Mouse (Mus musculus): ENCODE data around the gene Tmem203.

The Tmem203 gene

DNA sequence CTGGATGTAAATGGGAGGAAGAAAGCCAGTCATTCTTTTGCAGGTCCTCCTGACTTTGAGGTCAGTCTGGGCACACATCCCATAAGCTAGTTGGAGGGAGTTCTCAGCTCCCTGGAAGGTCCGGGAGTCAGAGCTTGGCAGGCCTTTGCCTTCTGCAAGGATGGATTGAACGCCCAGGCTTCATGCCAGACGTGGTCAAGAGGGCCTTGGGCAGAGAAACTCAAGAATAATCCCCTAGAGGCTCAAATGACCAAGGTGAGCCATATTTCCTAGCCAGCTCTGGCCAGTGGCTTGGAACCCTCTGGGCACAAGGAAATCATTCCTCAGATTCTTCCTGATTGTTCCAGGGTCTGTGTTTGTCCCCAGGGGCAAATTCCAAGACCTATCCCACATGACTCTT, 9.6 kb downstream of the Tmem203 start:
- peak; percentile 87 for DNase-seq

DNA sequence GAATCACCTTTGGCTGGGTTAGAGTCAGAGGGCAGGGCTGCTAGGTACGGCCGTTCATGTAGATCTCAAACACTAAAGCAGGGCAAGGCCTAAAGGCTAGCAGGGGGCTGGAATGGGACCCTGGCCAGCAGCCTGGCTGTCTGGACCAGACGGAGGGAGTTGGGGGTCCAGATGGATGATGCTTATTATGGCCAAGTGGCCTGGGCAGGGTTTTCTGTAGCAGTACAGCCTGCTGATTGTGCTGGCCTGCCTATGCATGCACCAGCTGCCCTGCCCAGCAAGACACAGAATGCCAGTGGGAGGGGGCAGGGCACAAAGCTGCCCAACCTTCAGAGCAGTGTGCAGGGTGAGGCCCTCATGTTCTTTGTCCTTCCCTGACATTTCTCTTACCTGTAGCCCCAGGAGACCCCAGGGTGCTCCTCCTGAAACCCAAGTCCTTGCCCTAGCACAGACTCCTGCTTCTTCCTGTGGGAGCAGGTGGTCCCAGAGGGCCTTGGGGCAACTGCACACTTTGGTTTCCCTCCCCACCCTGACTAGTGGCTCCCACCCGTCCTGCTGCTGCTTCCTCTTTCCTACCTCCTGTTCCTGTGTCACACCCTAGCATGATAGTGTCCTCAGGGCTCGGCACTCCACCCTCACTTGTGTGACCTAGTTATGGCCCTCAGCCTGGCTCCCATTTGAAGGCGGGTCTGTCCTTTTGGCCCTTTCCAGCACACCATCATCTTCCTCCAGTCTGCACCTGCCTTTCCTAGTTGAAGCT, 10.8 kb downstream of the Tmem203 start:
- peak; percentile 96 for DNase-seq

DNA sequence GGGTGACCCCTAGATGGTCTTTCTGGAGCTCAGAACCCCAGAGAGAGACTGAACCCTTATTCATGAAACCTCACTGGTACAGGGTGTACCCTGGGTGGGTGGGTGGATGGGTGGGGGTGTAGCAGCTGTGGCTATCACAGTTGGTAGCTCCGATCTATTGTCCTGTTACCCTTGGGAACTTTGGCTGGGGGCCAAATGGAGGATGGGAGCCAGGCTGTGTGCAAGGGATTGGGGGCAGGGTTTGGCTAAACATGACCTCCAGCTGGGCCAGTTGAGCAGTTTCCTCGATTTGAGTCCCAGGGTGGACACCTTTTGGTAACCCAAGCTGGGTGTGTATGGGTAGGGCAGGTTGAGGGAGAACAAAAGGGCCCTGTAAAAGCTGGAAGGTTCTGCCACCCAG, 11.5 kb downstream of the Tmem203 start:
- peak; percentile 79 for DNase-seq

DNA sequence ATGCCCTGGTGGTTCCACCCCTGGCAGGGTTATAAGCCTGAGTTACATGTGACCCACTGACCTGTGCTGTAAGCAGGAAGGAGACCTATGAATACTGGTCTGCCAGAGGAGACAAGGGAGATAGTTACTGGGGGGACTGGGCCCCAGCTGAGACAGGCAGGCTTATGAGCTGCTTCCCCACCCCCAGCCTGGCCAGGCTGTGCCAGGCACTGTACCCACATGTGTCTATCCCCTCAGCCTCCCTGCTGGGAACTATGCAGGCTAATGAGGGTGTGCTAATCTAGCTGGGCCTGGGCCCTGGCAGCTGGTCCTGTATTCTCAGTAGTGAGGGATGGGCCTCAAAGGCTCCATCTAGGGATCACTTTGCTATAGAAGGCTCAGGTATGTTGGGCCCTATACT, 12.0 kb downstream of the Tmem203 start:
- DNase-seq: peak; percentile 55

DNA sequence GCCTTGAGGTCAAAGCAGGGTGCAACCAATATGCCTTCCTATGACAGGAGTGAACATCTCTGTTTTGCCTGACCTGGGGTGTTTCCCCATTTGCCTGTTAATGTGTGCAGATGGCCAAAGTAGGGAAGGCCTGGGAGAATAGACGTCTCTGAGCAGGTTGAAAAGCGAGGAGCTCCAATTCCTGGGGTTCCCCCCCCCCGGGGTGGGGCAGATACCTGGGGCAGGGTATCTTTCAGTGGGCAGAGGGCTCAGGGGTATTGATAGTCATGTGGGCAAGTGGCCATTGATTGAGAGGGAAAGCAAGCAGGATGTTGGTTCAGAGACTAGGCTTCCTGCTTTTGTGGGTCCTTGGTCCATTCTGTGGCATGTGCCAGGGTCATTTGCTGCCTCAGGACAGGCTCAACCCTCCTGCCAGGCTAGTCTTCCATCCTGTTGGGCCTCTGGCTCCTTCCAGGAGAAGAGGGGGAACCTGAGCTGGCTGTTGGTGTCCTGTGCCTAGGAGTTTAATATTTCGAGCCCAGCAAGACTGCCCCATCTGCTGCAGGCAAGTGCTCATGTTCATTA, 12.6 kb downstream of the Tmem203 start:
- no peak for DNase-seq

DNA sequence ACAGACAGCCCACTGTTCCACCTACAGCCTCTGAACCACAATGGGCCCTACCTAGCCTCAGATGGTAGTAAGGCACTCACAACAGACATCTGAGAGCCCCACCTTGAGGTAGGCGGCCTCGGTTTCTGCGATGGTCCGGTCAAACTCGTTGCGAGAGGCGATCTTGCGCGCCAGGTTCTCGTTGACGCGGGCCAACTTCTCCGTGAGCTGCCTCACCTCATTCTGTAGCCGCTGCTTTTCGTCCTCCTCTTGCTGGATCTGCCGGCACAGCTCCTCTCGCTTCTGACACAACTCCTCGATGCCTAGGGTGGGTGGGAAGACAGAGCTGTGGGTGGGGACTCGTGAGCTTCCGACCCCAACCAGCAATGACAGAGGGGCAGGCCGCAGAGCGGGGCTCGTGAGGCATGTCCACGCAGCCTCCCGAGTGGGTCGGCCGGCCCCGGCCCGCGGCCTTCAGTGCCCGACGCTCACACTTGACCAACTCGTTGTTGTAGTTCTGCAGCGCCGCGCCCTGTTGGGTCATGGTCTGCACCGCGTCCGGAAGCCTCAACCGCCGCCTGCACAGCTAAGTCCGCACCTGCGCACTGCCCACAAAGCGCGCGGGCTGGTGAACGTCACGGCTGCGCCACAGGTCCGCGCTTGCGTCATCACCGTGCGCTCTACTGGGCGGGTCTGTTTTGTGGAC, 16.7 kb downstream of the Tmem203 start, which contains the start of the genes Ssna1 and Anapc2:
Gene Ssna1, minus strand, starts transcription at position 612 of the 685 bp plus-strand sequence.
Gene Anapc2, plus strand, starts transcription at position 652 of the 685 bp plus-strand sequence.
- peak; percentile 96 for DNase-seq

DNA sequence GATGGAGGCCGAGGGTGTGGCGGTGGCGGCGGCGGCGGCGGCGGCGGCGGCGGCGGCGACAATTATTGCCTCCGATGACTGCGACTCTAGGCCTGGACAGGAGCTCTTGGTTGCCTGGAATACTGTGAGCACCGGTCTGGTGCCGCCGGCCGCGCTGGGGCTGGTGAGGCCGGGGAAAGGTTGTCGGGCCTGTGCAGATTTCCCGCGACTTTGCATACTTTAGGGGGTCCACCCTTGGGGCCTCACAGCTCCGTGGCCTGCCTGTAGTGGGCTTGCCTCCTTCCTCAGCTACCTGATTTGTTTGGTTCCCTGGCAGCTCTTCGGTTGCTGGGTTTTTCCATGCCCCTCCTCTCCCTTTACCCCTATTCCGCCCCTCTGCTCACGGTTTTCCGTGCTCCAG, 17.3 kb downstream of the Tmem203 start:
- no peak for DNase-seq

DNA sequence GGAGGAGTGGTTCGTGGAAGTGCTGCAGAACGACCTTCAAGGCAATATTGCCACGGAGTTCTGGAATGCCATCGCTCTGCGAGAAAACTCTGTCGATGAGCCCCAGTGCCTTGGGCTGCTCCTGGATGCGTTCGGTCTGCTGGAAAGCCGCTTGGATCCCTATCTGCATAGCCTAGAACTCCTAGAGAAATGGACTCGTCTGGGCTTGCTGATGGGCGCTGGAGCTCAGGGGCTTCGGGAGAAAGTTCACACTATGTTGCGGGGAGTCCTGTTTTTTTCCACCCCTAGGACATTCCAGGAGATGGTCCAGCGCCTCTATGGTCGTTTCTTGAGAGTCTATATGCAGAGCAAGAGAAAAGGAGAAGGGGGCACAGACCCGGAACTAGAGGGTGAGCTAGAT, 17.8 kb downstream of the Tmem203 start:
- DNase-seq: peak; percentile 21

DNA sequence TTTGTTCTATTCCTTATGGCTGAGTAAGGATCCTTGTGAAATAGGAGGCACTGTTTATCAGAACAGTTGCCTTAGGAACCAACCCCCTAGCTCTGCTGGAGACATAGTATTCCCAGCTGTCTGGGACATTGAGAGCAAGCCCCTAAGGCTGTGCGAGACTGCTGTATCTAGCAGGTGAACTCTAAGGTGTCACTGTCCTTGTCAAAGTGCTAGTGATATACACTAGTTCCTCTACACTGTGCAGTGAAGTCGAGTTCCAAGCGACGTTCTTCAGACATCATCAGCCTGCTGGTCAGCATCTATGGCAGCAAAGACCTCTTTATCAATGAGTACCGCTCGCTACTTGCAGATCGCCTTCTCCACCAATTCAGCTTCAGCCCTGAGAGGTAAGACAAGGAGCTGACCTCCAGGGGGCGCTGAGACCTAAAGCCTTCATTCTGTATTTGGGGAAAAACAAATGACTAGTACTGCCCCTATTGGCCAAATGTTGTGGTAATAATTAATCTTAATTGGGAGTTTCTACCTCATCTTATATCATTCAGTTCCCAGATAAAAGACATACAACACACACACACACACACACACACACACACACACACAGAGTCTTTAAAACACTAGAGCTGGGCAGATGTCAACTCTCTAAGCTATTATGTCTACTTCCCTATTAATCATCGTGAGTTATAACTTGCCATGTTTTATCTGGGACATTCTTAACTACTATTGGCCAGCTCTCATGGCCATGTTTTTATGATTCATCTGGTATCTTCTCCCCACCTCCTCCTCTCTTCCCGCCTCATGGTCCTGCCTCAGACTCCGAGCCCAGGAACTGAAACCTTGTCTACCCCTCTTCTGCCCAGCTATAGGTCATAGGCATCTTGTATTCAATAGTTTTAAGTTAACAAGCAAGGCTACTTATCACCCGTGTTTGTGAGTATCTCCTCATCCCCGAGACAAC, 24.0 kb downstream of the Tmem203 start:
- DNase-seq: peak; percentile 81

DNA sequence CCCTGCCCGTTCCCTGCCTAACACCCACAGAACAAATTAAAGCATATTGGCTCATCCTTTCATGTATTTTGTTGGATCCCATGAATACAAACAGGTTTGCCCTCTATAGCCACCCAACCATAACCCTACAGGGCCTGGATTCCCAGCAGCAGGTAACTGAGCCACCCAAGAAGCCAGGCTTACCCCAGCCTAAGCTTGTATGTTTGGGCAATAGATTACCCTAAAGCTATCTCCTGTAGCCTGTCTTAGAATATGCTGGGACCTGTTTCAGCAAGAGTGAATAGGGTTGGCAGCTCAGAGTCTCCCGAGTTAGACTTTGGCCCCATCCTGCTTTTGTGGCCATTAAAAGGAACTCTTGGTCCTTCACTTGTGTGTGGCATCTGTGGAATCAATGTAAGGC, 30.3 kb downstream of the Tmem203 start:
- no peak for DNase-seq

DNA sequence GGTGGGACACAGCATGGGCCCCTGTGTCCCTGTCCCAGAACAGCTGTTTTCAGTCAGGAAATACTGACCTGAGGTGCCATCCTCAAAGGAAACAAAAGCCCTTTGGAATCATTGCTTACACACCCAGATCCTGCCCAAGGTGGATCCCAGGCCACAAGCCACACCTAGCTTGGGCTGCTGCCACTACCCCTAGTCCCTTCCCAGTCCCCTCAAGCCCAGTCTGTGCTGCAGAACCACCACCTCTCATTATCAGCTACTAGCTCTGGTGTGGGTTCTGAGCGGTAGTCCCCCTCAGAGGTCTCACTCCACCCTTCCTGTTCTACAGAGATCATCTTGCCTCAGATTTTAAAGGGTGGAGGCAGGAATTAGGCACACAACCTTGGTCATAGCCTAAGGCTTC, 31.1 kb downstream of the Tmem203 start:
- no peak for DNase-seq

DNA sequence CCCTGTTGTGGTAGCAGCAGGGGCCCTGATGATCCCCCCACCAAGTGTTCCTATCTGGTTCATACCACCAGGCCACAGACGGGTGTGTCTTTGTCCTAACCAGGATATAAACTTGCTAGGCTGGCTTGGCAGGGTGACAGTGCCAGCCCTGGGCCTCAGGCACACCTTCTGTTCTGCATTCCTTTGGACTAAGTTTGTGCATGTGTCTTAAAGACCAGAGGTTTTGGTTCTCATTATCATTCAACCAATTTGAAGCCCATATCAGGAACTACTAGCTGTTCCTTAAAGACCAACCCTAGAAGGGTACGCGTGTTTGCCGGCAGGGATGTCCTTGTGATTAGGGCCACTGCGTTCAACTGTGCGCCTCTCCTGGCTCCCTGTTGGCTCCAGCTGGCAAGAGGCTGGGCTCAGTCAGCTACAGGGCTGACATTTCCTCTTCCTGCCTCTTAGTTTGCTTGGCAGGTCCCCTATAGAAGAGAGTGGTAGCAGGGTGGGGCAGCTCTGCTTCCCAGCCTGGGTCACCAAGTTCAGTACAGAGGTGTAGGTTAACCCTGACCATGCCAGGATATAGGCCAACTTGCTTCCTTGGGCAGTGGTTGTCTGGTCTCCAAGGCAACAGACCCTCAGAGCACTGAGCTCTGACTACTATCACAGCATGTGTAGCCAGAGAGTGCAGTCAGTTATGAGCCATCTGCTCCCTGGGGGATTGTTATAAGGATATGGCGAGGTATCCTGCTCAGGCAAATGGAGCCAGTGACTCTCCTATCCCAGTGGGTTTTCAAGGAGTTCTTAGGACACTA, 31.8 kb downstream of the Tmem203 start:
- peak; percentile 44 for DNase-seq

DNA sequence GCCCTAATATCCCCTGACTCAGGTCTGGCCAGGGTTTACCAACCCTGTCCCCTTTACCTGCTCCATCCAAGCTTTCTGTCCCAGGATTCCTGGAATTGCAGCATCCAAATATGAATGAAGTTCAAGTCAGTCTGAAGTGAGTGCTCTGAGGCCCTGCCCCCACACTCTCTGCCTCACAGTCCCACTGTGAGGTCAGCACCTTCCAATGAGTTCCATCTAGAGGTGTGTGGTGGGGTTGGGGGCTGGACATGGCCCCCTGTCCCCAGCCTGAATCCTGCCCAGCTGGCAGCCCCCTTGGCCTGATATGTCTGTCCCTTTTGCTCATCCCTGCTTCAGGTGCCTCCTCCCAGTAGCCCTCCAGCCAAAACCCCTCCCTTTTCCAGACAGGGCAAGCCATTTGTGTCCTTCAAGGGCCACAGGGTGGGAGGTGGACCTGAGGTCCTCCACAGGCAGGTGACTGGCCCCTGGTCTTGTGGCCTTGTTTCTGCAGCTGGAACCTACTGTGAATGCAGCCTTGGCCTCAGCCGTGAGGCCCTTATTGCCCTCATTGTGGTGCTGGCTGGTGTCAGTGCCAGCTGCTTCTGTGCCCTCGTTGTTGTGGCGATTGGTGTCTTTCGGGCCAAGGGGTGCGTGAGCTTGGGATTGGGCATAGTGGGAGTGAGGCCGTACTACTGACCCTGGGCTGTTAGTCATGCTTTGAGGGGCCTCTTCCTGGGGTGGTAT, 32.8 kb downstream of the Tmem203 start, which contains the start of gene Tmem210:
Gene Tmem210, plus strand, starts transcription at position 219 of the 723 bp plus-strand sequence.
- no peak for DNase-seq

DNA sequence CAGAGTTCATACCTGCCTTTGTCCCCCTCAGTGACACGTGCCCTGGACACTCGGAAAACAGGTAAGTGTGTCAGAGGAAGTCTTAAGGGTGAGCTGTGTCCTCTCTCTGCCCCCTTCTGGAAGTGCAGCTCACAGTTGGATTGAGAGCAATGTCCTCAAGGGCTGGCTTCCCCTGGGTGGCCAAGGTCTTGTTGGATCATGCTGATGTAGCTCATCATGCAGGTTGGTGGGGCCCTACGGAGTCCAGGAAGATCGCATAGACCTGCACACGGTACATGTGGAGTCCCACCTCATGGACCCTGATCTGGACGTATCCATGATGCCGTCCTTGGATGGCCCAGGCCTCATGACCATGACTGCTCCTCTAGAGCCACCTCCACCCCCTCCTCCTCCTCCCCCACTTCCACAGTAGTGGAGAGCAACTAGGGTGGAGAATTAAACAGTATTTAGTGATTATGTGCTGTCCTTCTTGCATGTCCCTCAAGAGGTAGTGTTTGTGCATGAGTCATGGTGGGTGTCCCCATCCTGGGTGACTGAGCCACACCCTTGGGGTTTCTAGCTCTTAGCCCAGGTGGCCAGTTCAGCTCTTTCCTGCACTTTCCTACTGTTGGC, 33.6 kb downstream of the Tmem203 start:
- no peak for DNase-seq

DNA sequence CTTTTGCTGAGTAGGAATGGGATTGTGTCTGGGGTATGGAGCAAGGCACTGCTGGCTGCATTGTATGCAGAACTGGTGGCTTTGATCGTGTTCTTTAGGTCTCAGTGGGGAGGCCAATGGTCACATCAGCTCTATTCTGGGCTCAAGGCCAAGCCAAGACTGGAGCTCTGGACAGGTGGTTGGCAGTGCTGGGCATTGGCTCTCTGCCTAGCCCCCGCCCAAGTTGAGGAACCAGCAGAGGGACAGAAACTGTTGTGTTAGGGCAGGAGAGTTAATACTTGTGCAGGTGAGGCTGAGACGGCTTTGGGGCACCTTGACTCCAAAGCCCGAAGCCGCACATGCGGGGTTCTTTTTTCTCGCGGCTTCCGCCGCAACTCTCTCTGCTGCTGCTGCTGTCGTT, 34.4 kb downstream of the Tmem203 start, which contains the start of gene Lrrc26:
Gene Lrrc26, plus strand, starts transcription at position 265 of the 400 bp plus-strand sequence.
- DNase-seq: peak; percentile 79

DNA sequence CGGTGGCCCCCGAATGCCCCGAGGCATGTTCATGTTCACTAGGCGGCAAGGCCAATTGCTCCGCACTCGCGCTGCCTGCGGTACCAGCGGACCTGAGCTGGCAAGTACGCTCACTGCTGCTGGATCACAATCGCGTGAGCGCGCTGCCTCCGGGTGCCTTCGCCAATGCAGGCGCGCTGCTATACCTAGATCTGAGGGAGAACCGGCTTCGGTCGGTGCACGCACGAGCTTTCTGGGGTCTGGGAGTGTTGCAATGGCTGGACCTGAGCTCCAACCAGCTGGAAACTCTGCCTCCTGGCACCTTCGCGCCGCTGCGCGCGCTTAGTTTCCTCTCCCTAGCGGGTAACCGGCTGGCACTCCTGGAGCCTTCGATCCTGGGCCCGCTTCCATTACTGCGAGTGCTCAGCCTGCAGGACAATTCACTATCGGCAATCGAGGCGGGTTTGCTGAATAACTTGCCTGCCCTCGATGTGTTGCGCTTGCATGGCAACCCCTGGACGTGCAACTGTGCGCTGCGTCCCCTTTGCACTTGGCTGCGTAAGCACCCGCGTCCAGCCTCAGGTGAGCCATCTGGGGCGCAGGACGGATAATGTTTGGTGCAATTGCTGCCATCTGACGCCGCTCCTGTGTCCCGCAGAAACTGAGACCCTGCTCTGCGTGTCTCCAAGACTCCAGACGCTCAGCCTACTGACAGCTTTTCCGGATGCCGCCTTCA, 35.0 kb downstream of the Tmem203 start:
- DNase-seq: peak; percentile 73

DNA sequence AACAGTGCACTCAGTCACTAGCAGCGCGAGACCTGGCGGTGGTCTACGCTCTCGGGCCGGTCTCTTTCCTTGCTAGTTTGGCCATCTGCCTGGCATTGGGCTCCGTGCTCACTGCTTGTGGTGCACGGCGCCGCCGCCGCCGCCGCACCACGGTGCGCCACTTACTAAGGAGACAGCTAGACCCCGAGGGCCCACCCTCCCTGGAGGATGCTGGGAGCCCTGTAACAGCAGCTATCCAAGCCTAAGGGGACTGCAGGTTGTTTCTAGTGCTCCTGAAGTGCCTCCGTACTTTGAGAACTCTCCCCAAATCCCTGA, 35.5 kb downstream of the Tmem203 start:
- DNase-seq: peak; percentile 72

DNA sequence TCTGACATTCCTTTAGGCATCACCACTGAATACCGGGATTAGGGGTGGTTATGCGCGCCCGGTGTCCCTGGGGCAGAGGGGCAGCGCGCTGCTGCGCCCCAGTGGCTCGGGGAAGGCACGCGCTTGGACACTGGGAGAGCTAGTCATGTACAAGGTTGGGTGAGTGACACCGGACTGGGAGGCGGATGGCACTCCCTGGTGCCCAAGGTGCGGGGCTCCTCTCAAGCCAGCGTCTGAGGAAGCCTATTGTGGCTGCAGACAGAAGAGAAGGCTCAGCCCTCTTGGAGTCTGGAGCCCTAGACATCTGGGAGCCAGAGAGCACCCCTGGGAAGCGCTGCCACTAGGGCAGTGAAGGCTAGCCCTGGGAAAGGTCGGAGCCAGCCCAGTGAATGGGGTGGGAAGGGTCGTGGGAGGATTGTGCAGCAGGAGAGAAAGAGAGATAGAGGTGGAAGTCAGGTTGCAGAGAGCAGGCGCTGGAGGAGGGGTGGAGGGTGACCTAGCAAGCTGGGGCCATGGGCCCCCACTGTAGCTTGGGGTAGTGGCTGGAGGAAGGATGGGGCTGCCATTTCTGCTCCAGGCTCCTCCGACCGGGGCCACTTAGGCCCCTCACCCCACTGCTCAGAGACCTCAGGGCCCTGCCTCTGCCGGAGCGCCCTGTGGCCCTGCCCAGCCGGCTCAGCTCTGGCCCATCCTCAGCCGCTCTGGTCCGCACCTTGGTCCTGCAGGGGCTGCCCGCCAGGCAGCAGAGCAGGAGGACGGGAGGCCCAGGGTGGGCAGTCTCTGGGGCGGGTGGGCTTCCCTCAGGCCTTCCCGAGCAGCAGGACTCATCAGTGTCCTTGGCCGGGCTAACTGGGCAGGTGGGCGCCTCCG, 36.2 kb downstream of the Tmem203 start:
- peak; percentile 51 for DNase-seq

DNA sequence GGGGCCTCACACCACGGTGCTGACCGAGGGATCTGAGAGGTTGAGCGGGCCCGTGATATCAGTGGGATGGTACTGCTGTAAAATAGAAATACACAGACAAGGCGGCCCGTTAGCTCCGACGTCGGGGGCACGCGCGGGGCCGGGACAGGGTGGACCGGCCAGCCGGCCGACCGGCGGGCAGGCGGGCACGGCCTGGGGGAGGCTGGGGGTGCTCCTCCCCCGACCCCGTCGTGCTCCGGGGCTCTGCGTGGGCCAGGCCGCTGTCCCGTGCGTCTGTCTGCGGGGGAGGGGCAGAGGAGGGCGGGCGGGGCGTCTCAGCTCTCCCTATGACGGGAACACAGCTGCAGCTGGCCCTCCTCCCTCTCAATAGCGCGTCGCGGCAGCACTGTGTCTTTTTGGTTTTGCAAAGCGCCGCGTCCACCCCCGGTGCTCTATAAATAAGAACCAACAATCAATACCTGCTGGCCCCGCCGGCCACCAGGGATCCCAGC, 36.9 kb downstream of the Tmem203 start:
- no peak for DNase-seq
